Mouse (Mus musculus): ENCODE measurements around the gene Kcnma1. TPM values are rescaled to one million over a fixed set of nuclear protein-coding genes. Genes with fewer than 3 reads are reported as not detected.

Kcnma1 gene
- total RNA-seq, 2 experiments from 2014 or later, result 53.0 to 70.6 TPM

GRCm38 (mm10) chr14:23704303-23704702, 310.0 kb downstream of the Kcnma1 start:
- no peak for DNase-seq (ENCODE audit: low spot score in 2 of 2)

GRCm38 (mm10) chr14:23696341-23696740, 317.9 kb downstream of the Kcnma1 start:
- no peak for DNase-seq (ENCODE audit: low spot score in 2 of 2)

DNA sequence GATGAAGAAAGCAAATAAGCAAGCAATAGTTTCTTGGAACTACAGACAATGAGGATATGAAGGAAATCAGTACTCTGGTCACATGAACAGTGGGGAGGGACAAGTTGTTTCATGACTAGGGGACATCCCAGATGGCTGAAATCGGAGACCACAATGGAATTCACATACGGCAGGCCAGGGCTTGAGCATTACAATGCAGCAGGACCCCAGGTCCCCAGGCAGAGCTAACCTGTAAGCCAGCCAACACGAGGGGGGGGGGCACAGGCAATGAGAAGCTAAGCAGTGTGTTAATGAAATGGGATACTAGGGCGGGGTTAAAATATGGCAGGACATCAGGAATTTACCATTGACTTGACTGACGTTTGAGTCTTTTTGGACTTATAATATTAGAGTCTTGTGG, 324.6 kb downstream of the Kcnma1 start:
- no peak for DNase-seq (ENCODE audit: low spot score in 2 of 2)

GRCm38 (mm10) chr14:23688513-23688912, 325.8 kb downstream of the Kcnma1 start:
- no peak for DNase-seq (ENCODE audit: low spot score in 2 of 2)

- DNase-seq (ENCODE audit: low spot score in 2 of 2), result no peak
Measured at GRCm38 (mm10) chr14:23684463-23685066, 329.7 kb downstream of the Kcnma1 start.

DNA sequence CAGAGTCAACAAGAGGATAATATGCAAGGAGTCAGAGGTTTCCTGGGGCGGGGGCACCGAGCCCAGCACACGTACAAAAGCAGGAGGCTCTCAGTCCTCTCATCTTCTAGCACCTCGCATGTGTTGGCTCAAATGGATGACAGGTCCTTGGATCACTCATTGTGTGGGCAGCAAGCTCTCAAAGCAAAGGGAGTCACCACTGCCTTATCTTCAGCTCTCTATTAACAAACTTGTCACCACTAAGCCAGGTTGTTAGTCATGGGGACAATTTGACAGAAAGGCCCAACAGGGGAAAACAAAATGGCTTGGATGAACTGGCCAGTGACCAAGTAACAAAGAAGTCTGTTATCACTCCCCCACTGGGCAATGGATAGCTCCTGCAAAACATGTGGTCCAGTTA, 331.5 kb downstream of the Kcnma1 start:
- DNase-seq (ENCODE audit: low spot score in 2 of 2), result no peak

DNA sequence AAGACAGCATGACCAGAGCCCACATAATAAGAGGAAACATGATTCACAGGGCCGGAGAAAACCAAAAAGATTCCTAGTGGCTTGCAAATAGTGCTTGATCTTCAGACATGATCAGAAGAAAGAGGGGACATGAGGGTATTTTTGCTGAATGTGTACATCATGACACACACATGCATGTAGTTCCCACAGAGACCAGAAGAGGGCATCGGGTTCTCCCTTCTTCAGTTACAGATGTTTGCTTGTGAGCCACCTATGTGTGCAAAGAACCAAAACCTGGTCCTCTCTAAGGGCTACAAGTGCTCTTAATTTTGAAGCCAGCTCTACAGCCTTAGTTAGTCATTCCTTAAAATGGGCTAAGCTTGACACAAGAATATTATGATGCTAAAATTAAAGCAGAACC, 334.9 kb downstream of the Kcnma1 start:
- DNase-seq (ENCODE audit: low spot score in 2 of 2), result no peak

- DNase-seq (ENCODE audit: low spot score in 2 of 2), result no peak
Measured at GRCm38 (mm10) chr14:23666420-23666819, 347.9 kb downstream of the Kcnma1 start.

DNA sequence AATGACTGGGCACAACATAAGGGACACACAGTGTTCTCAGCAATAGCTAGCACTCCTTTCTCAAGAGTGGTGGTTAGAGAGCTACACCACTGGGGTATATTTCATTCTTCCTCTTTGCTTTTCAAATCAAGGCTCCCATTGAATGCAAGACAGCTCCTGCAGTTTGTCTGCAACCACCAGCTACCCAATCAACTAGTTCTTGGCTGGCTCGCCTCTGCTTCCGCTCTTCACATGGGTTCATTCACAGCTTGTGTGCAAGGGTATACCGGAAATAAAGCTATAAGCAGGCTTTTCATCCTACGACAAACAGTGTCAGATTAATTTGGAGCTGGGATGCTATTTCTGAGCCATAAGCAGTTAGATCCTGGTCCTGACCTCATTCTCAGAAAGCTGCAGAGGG, 362.6 kb downstream of the Kcnma1 start:
- DNase-seq (ENCODE audit: low spot score in 2 of 2), result no peak

DNA sequence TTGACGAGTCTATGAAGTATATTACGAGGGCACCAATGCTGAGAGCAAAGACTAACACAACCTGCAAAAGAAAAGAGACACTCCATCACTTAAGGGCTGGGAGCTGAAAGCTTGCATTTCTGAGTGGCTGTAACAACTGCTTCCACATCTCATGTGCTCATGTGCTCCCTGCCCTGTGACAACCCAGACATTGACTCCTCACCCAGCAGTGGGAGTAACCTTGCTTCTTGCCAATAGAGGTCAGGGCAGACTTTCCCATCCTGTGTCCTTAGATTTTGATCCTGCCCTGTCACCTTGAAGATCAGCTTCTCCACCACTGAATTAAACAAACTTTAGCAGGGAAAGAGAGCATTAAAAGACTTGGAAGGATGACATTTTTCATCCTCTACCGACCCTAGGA, 364.2 kb downstream of the Kcnma1 start:
- no peak for DNase-seq (ENCODE audit: low spot score in 2 of 2)

DNA sequence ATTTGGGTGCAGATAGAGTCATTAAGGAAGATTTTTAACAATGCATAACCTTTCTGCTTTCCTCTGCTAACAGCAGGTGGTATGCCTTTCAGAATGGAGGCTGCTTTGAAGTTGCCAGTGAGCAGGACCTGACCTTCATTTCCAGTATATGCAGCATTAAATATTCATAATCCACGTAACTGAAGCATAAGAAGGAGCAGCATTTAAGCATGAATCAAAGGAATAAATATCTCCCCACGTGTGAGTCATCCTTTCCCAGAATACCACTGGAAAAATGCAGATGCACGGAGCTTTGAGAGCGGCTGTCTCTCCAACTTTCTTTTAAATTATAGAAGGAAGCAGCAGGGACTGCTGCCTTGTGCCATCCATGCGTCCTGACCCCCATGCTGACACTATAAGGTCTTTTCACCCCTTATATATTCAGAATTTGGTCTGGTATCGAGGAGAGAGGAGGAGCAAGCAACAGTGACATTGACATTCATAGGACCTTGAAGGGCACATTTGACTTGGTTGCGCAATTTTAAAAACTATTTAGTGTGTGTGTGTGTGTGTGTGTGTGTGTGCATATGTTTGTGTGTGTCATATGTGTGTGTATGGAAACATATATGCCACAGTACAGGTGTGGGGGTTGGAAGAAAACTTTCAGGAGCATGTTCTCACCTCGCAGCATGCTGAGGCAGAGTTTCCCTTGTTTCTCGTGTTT, 368.8 kb downstream of the Kcnma1 start:
- DNase-seq (ENCODE audit: low spot score in 2 of 2), result peak in 1 of 2 experiments; percentile 24

- DNase-seq (ENCODE audit: low spot score in 2 of 2), result no peak
Measured at GRCm38 (mm10) chr14:23643162-23643561, 371.1 kb downstream of the Kcnma1 start.

GRCm38 (mm10) chr14:23640665-23641064, 373.6 kb downstream of the Kcnma1 start:
- peak in 1 of 2 experiments; percentile 27 for DNase-seq (ENCODE audit: low spot score in 2 of 2)

DNA sequence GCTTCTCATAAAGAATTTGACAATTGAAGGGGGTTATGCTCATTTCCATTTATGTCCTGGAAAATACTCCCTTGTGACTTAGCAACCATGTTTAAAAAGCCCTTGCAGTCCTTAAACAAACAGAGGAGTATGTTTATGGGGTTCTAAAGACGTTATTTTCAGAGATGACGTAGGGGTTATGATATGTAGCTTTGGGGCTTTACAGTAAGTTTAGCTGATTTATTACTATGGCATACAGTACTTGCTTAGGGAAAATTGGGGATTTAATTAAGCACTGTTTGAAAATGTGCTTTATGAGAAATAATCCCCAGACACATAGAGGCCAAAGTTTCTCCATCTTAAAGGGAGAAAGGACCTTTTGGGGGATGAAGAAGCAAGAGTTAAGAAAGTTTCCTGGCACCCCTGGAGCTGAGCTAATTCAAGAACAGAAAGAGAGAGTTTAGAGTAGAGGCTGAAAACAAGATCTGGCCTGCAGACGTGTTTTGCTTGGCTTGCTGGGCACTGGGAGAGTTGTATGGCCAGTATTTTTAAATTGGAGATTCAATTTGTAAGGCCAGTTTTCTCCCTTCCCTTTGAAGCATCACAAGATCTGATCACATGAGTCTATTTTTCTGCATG, 376.1 kb downstream of the Kcnma1 start:
- no peak for DNase-seq (ENCODE audit: low spot score in 2 of 2)

GRCm38 (mm10) chr14:23635903-23636302, 378.4 kb downstream of the Kcnma1 start:
- DNase-seq (ENCODE audit: low spot score in 2 of 2), result no peak

DNA sequence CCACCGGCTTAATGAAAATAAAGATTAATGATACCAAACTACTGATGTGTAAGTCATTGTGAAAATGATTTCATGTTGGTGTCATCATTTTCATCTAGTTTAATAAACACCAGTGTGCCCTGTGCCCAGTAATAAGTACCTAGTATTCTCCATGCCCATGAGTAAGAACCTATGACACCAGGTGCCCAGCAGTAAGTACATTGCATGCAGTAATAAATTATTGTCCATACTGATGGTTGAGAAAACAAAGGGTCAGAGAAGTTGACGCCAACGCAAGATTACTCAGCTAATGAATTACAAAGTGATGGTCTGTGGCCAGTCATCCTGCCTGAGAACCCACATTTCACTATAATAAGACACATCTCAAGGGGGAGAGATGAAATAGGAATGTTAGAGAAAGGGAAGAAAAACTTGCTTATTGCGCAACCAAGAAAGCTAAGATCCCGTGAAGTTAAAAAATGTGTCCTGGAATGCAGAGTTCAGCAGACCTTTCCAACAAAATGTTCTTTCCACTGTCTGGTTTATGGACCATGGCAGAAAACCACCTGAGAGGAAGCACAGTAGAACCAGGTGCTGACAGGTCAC, 381.2 kb downstream of the Kcnma1 start:
- DNase-seq (ENCODE audit: low spot score in 2 of 2), result no peak

DNA sequence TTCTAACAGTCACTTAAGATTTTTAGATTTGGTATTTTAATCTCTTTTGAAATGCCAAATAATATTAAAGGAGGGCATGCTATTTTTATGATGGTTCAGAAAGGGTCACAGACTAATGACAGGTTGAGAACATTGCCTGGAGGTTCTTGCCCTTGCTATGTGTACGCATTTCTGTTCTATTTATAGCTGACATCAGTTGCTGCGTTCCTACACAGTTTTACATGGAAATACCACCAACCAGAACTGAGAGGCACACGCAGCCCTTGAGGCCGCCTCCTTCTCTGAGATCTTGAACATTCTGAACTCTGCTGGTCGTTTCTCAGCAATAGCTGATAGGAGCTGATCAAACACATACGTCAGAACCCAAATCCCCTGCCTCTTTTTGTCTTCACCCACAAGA, 387.4 kb downstream of the Kcnma1 start:
- DNase-seq (ENCODE audit: low spot score in 2 of 2), result no peak

GRCm38 (mm10) chr14:23626114-23626513, 388.2 kb downstream of the Kcnma1 start:
- no peak for DNase-seq (ENCODE audit: low spot score in 2 of 2)

DNA sequence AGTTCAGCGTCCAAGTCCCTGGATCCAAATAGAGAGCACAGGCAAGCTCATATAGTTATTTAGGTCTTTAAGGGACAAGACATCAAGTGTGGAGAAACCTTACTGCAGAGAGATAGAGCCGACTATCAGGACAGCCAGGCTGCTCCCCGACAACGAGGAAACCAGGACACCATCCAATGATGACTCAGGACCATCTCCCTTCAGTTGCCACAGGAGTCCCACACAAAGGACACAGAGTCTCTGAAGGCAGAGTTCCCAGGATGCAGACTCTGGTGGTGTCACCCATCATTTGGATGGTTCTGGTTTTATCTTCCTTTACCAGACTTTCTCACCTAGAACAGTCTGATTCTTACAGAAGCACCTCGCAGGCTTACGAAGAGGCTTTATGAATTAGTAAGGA, 388.9 kb downstream of the Kcnma1 start:
- DNase-seq (ENCODE audit: low spot score in 2 of 2), result no peak

DNA sequence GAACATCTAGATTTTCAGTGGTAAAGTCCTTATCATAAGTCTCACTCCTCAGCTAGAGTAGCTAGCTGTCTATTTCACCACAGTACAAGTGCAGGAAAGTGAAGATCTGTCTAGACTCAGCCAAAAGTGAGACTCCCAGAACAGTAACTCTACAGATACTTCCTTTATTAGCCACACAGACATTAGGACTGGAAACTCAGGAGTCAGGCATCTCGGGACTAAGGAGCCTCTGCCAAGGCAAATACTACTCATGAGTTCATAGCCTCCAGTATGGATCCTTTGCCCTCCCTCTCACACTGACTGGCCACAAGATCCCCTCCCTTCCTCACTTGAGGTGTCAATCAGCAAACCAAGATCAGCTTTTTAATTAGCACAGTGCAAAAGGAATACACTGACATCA, 389.8 kb downstream of the Kcnma1 start:
- no peak for DNase-seq (ENCODE audit: low spot score in 2 of 2)

- no peak for DNase-seq (ENCODE audit: low spot score in 2 of 2)
Measured at GRCm38 (mm10) chr14:23620685-23621084, 393.6 kb downstream of the Kcnma1 start.

DNA sequence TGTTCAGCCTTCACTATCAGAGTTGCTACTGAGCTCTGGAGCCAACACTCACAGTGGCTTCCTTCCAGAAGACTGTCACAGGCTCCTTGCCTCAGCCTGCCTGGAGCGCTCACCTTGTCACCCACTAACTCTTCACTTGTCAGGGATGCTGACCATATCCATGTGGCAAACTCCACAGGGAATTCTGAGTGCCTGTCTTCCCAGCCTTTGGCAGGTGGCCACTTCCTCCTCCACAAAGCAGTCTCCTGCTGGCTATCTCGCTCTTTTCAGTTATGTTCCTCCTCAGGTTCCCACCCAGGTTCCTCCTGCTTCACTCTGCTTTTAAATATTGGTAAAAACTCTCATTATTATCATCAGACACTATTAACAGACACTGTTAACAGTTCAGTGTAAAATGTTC, 395.3 kb downstream of the Kcnma1 start:
- no peak for DNase-seq (ENCODE audit: low spot score in 2 of 2)

All from adrenal gland, adult 18-20 months (tissue).